Mouse (Mus musculus) embryonic facial prominence, embryonic 11.5 days (tissue): ENCODE data around the gene Ankfy1. TPM values are rescaled to one million over a fixed set of nuclear protein-coding genes. Genes with fewer than 3 reads are reported as not detected.

Experiments
- microRNA-seq: library from miRNA; unstranded; fragments of <30 nt; microRNA quantifications from one replicate; pipeline ENCODE4, GENCODE M21; 2016; ENCODE audit warnings: borderline number of aligned reads
- polyA plus RNA-seq: library from polyadenylated mRNA; unstranded; fragments of >200 nt; fragmentation: Nextera tagmentation; extraction: Ambion mirVana; gene quantifications from 2 replicates; pipeline ENCODE4 v1.2.1, GENCODE M21; 2014

The Ankfy1 gene
- polyA plus RNA-seq, 1 experiment from 2014 or later = 30.3 TPM

Small RNA genes within 50 kb of the gene (microRNA-seq; reads per million reads assigned to microRNA genes)
- not detected for gene Gm25678

Other genes with a start within 250 kb of the Ankfy1 start
- 171 and 191 TPM in 2 replicates for gene Mybbp1a, start 248.7 kb upstream of the Ankfy1 start, polyA plus RNA-seq
- 3.0 and 3.2 TPM in 2 replicates for gene Spns2, start 200.1 kb upstream of the Ankfy1 start, polyA plus RNA-seq
- gene Spns3, start 139.5 kb upstream of the Ankfy1 start, polyA plus RNA-seq = not detected in 2 replicates
- 114 and 129 TPM in 2 replicates for gene Ube2g1, start 82.7 kb upstream of the Ankfy1 start, polyA plus RNA-seq
- gene Cyb5d2, start 106.1 kb downstream of the Ankfy1 start, polyA plus RNA-seq = 3.0 and 3.4 TPM in 2 replicates
- 5.9 and 6.1 TPM in 2 replicates for gene Zzef1, start 106.2 kb downstream of the Ankfy1 start, polyA plus RNA-seq